Mouse (Mus musculus) CH12.LX (cell line): ENCODE measurements around the gene Sfxn5. TPM values are rescaled to one million over a fixed set of nuclear protein-coding genes. Genes with fewer than 3 reads are reported as not detected.

Experiments
- DNase-seq: peaks from one replicate; pipeline ENCODE4 v3.0.0-alpha.2; 2013; ENCODE audit errors: extremely low read depth
- H3K27ac ChIP-seq: 2 replicates; pipeline ENCODE4 v1.5.1; 2012; ENCODE audit warnings: low read depth, mild to moderate bottlenecking, control low read depth, moderate library complexity; ENCODE audit not compliant: insufficient read depth
- H3K27me3 ChIP-seq: replicated peaks from 2 replicates; pipeline ENCODE3; 2012; ENCODE audit warnings: inconsistent platforms
- H3K36me3 ChIP-seq, 2 experiments: replicated peaks in 1 of 2; 2 replicates each; pipeline versions ENCODE3 to v1.6.1; 2012; ENCODE audit warnings: inconsistent platforms in 1 of 2, low read length in 1 of 2, mild to moderate bottlenecking in 1 of 2, mixed read lengths in 1 of 2, moderate library complexity in 1 of 2; ENCODE audit not compliant: control insufficient read depth in 1 of 2, insufficient read depth in 1 of 2
- H3K4me1 ChIP-seq, 2 experiments: 2 replicates each; pipeline ENCODE4 v1.6.1; 2012; ENCODE audit warnings: inconsistent platforms in 1 of 2, moderate library complexity in 1 of 2; ENCODE audit not compliant: insufficient read depth in 2 of 2, control insufficient read depth in 1 of 2
- H3K4me2 ChIP-seq: 2 replicates; pipeline ENCODE4 v1.6.1; 2012; ENCODE audit warnings: low read depth, mild to moderate bottlenecking, control low read depth; ENCODE audit not compliant: poor library complexity, insufficient read depth, severe bottlenecking
- H3K4me3 ChIP-seq, 3 experiments: fragments of 150-350 bp in 1 of 3; sonication (generic) in 1 of 3; replicated peaks in 1 of 3; 2 replicates each; pipeline versions ENCODE3 to v1.5.1; 2011 to 2012; ENCODE audit warnings: low read depth in 2 of 3, low read length in 2 of 3, mild to moderate bottlenecking in 2 of 3, moderate library complexity in 2 of 3, control low read depth in 1 of 3, improper control_type of control experiment in 1 of 3, inconsistent platforms in 1 of 3, mixed read lengths in 1 of 3; ENCODE audit not compliant: poor library complexity in 1 of 3
- H3K79me2 ChIP-seq: replicated peaks from 2 replicates; pipeline ENCODE4 v1.6.1; 2012; ENCODE audit warnings: mild to moderate bottlenecking, moderate library complexity; ENCODE audit not compliant: control insufficient read depth, poor library complexity, insufficient read depth, severe bottlenecking; ENCODE audit errors: extremely low read depth
- H3K9ac ChIP-seq: 2 replicates; pipeline ENCODE4 v1.6.1; 2012; ENCODE audit warnings: low read depth, mild to moderate bottlenecking, control low read depth, moderate library complexity; ENCODE audit not compliant: insufficient read depth
- H3K9me3 ChIP-seq: replicated peaks from 2 replicates; pipeline ENCODE3; 2012; ENCODE audit warnings: low read length, inconsistent platforms, mixed read lengths
- E2F4 ChIP-seq: IDR thresholded peaks from 2 replicates; pipeline ENCODE4 v1.6.1; 2011; ENCODE audit warnings: low read depth, low read length, improper control_type of control experiment; ENCODE audit not compliant: insufficient replicate concordance
- EP300 ChIP-seq: IDR thresholded peaks from 2 replicates; pipeline ENCODE4 v1.6.1; 2011; ENCODE audit warnings: low read length, improper control_type of control experiment
- ETS1 ChIP-seq: conservative IDR thresholded peaks from 2 replicates; pipeline ENCODE4 v1.6.1; 2012; ENCODE audit warnings: low read depth, mild to moderate bottlenecking, inconsistent platforms, low read length, improper control_type of control experiment, moderate library complexity
- HCFC1 ChIP-seq: IDR thresholded peaks from 2 replicates; pipeline ENCODE4 v1.6.1; 2012; ENCODE audit warnings: low read depth, mild to moderate bottlenecking, inconsistent platforms, low read length, improper control_type of control experiment
- MAFK ChIP-seq: IDR thresholded peaks from 2 replicates; pipeline ENCODE4 v1.6.1; 2011; ENCODE audit warnings: low read length, improper control_type of control experiment; ENCODE audit not compliant: insufficient replicate concordance
- MAZ ChIP-seq: IDR thresholded peaks from 2 replicates; pipeline ENCODE4 v1.6.1; 2012; ENCODE audit warnings: low read depth, mild to moderate bottlenecking, inconsistent platforms, low read length, improper control_type of control experiment, moderate library complexity
- MXI1 ChIP-seq: IDR thresholded peaks from 2 replicates; pipeline ENCODE4 v1.6.1; 2011; ENCODE audit warnings: mild to moderate bottlenecking, low read depth, low read length, improper control_type of control experiment
- SIN3A ChIP-seq: IDR thresholded peaks from 2 replicates; pipeline ENCODE4 v1.6.1; 2012; ENCODE audit warnings: low read length, improper control_type of control experiment, inconsistent platforms
- SMC3 ChIP-seq: IDR thresholded peaks from 2 replicates; pipeline ENCODE4 v1.6.1; 2011; ENCODE audit warnings: low read depth, low read length, improper control_type of control experiment
- TCF12 ChIP-seq: IDR thresholded peaks from 2 replicates; pipeline ENCODE4 v1.6.1; 2014; ENCODE audit warnings: low read depth, mild to moderate bottlenecking, inconsistent platforms, low read length, improper control_type of control experiment
- ZMIZ1 ChIP-seq: IDR thresholded peaks from 2 replicates; pipeline ENCODE4 v1.6.1; 2012; ENCODE audit warnings: low read depth, mild to moderate bottlenecking, inconsistent platforms, low read length, improper control_type of control experiment
- ZNF384 ChIP-seq: IDR thresholded peaks from 2 replicates; pipeline ENCODE4 v1.6.1; 2012; ENCODE audit warnings: low read depth, low read length, improper control_type of control experiment, inconsistent platforms
- dilution Hi-C: fragments of 300-500 bp; cut with MboI; formaldehyde crosslinking; loops from 2 replicates; pipeline ENCODE4 v1.14.3; 2020; ENCODE audit warnings: low sequenced_read_pairs; ENCODE audit not compliant: extremely low pct_unique_long_range_greater_than_20kb, extremely low pct_ligation_motif_present
- in situ Hi-C: fragments of 300-500 bp; cut with MboI; formaldehyde crosslinking; loops from 3 replicates; pipeline ENCODE4 v1.14.3; 2019; ENCODE audit warnings: low sequenced_read_pairs, low pct_ligation_motif_present, low pct_unique_long_range_greater_than_20kb, mixed read lengths
- polyA plus RNA-seq: library from polyadenylated mRNA; unstranded; fragments of >175 nt; gene quantifications from 2 replicates; pipeline ENCODE4 v1.2.1, GENCODE M21; 2012; ENCODE audit warnings: low read depth; ENCODE audit not compliant: insufficient read length
- total RNA-seq, 2 experiments: library from RNA; depleted of rRNA; stranded (reverse); fragments of 300-350 nt in 1 of 2; fragments of >200 nt in 1 of 2; gene quantifications; 2 replicates each; pipeline ENCODE4 v1.2.3; 2012 to 2014

Sfxn5 gene
- total and polyA plus RNA-seq, 3 experiments, result 0.55 to 0.93 (median 0.66) TPM

GRCm38 (mm10) chr6:85374734-85375114 lies 41.5 kb upstream of the Sfxn5 start:
- in situ Hi-C loops (no loop called here), dilution Hi-C loops (no loop called here)
- TF ChIP-seq ZNF384 (no peak), MAZ (no peak), TCF12 (no peak), MXI1 (no peak), MAFK (no peak), EP300 (no peak), E2F4 (no peak), HCFC1 (no peak), SMC3 (no peak)
- H3K36me3 ChIP-seq, result no peaks in the 10 kb centered on the region
- H3K79me2 ChIP-seq, result no peaks in the 10 kb centered on the region
- peaks cover 82% of the 10 kb centered on the region for H3K27me3 ChIP-seq
- peaks cover 3 to 8% of the 10 kb centered on the region in 2 experiments for H3K4me1 ChIP-seq
- peak overlapping the region; percentile 23 to 57 (median 32) for H3K4me3 ChIP-seq
- peak; percentile 91 for DNase-seq
- no peak overlapping the region for H3K27ac ChIP-seq
- H3K9me3 ChIP-seq, result no peaks in the 10 kb centered on the region
- no peak overlapping the region for H3K9ac ChIP-seq
- peak overlapping the region; percentile 79 for H3K4me2 ChIP-seq

DNA sequence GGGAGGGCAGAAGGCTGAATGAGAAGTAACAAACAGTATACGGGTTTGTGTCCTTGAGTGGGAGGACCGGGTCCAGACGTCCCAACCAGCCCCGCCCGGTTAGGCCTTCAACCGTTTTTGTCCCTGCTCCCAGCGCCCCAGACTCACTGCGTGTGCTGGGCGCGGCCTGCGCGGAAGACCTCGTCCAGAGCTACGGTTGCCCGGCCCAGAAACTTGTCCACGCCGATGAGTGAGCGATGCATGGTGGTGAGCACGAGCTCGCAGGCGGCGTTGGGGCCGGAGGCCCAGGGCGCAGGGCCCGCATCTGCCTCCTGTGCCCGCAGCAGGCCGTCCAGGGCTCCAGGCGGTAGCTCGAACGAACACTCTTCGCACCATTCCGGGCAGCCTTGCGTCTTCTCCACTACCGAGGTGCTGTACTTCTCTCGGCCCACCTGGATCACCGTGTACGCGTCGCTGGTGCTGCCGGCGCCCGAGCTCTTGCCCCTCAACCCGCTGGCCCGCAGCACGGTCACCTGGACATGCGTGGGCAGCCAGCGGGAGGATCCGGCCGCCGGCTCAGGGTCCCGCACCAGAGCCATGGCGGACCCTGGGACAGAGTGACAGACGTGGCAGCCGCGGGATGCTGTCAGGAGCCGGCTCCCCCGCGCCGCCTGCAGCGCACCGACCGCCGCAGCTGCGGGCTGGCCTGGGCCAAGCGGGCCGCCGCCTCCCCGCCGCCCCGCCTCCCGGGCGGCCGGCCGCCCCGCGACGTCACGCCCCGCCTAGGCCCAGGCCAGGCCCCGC lies 40.9 kb upstream of the Sfxn5 start, which contains the start of gene Rab11fip5:
TSS of gene Rab11fip5 (minus strand) at position 684 of the 783 bp plus-strand sequence.
- H3K4me3 ChIP-seq, result peak within 1 kb of the TSS; percentile 23 to 57 (median 32)
- in situ Hi-C loops, result no loop called here
- TF ChIP-seq SIN3A, result no peak
- TF ChIP-seq MXI1, result no peak
- TF ChIP-seq MAZ, result no peak
- no peak for TF ChIP-seq MAFK
- no peak for TF ChIP-seq ZMIZ1
- no peak for TF ChIP-seq ETS1
- TF ChIP-seq ZNF384, result no peak
- TF ChIP-seq, all 38 proteins: peak for 0
- H3K4me2 ChIP-seq, result peak within 1 kb of the TSS; percentile 79
- no peak for DNase-seq
- dilution Hi-C loops, result no loop called here
- no peaks in the 10 kb centered on the region for H3K9me3 ChIP-seq
- H3K9ac ChIP-seq, result no peak within 1 kb of the TSS
- peaks cover 88% of the 10 kb centered on the region for H3K27me3 ChIP-seq
- peaks cover 3 to 8% of the 10 kb centered on the region in 2 experiments for H3K4me1 ChIP-seq
- H3K36me3 ChIP-seq, result no peaks in the 10 kb centered on the region
- no peak within 1 kb of the TSS for H3K27ac ChIP-seq
- no peaks in the 10 kb centered on the region for H3K79me2 ChIP-seq
